Mouse (Mus musculus) E14TG2a.4 (cell line): ENCODE measurements around the gene Uggt2.
A peak's percentile ranks its signal among the peaks of the same experiment; 100 is the strongest.

Experiments used
- H3K27me3 ChIP-seq: 2 replicates; pipeline ENCODE4 v1.6.1; 2014; ENCODE audit warnings: low read length, control low read depth; ENCODE audit not compliant: insufficient read depth
- H3K36me3 ChIP-seq: 2 replicates; pipeline ENCODE4 v1.6.1; 2014; ENCODE audit warnings: low read length, control low read depth; ENCODE audit not compliant: insufficient read depth
- H3K4me1 ChIP-seq: replicated peaks from 2 replicates; pipeline ENCODE4 v1.6.1; 2014; ENCODE audit warnings: low read depth, low read length, control low read depth
- H3K4me3 ChIP-seq: replicated peaks from 2 replicates; pipeline ENCODE4 v1.5.1; 2014; ENCODE audit warnings: mild to moderate bottlenecking, low read length
- H3K9me3 ChIP-seq: 2 replicates; pipeline ENCODE4 v1.6.1; 2014; ENCODE audit warnings: low read length, control low read depth
- CTCF ChIP-seq: conservative IDR thresholded peaks from 2 replicates; pipeline ENCODE4 v1.5.1; 2014; ENCODE audit warnings: low read length
- NANOG ChIP-seq: IDR thresholded peaks from 2 replicates; pipeline ENCODE4 v1.6.1; 2014; ENCODE audit warnings: borderline replicate concordance, low read length, mixed read lengths
- POU5F1 ChIP-seq: IDR thresholded peaks from 2 replicates; pipeline ENCODE4 v1.6.1; 2014; ENCODE audit warnings: low read length, borderline replicate concordance

Gene Uggt2

GRCm38 (mm10) chr14:119052969-119053368, 46.3 kb downstream of the Uggt2 start:
- 0 out of 2 replicates have a peak, but pooled peaks cover 6% of the 10 kb centered on the region for H3K4me1 ChIP-seq
- no peak overlapping the region for H3K4me3 ChIP-seq
- peaks cover 4% of the 10 kb centered on the region; the same call in 1 of the 2 replicates for H3K9me3 ChIP-seq
- H3K27me3 ChIP-seq, result no peaks in the 10 kb centered on the region
- no peaks in the 10 kb centered on the region for H3K36me3 ChIP-seq
- no peak for TF ChIP-seq CTCF
- TF ChIP-seq NANOG, result peak; percentile 66; the same call in 1 of the 2 replicates
- TF ChIP-seq POU5F1, result no peak

GRCm38 (mm10) chr14:119052361-119052760, 46.9 kb downstream of the Uggt2 start:
- Histone ChIP-seq H3K36me3 (no peaks in the 10 kb centered on the region), H3K9me3 (peaks cover 4% of the 10 kb centered on the region; the same call in 1 of the 2 replicates)
- no peak for TF ChIP-seq NANOG
- TF ChIP-seq POU5F1, result no peak
- no peak for TF ChIP-seq CTCF

GRCm38 (mm10) chr14:119043765-119044164, 55.5 kb downstream of the Uggt2 start:
- TF ChIP-seq POU5F1, result no peak
- TF ChIP-seq NANOG, result no peak
- TF ChIP-seq CTCF, result no peak
- H3K27me3 ChIP-seq, result no peaks in the 10 kb centered on the region
- no peaks in the 10 kb centered on the region for H3K36me3 ChIP-seq
- no peak overlapping the region for H3K4me3 ChIP-seq
- no peaks in the 10 kb centered on the region for H3K9me3 ChIP-seq
- no peaks in the 10 kb centered on the region for H3K4me1 ChIP-seq

More at GRCm38 (mm10) chr14:119052361-119052760, 46.9 kb downstream of the Uggt2 start:
- no peaks in the 10 kb centered on the region for H3K27me3 ChIP-seq
- 0 out of 2 replicates have a peak, but pooled peaks cover 6% of the 10 kb centered on the region for H3K4me1 ChIP-seq
- no peak overlapping the region for H3K4me3 ChIP-seq

- Histone ChIP-seq H3K4me3 (no peak overlapping the region), H3K27me3 (no peaks in the 10 kb centered on the region), H3K9me3 (peaks cover 7% of the 10 kb centered on the region), H3K4me1 (no peaks in the 10 kb centered on the region), H3K36me3 (no peaks in the 10 kb centered on the region)
- TF ChIP-seq NANOG (no peak), CTCF (peak; percentile 53), POU5F1 (no peak)
These were observed 59.0 kb downstream of the Uggt2 start for GRCm38 (mm10) chr14:119040253-119040652.

- no peak for TF ChIP-seq NANOG
- TF ChIP-seq POU5F1, result no peak
- TF ChIP-seq CTCF, result no peak
- Histone ChIP-seq H3K27me3 (no peaks in the 10 kb centered on the region), H3K9me3 (peaks cover 7% of the 10 kb centered on the region)
These were observed 61.5 kb downstream of the Uggt2 start for GRCm38 (mm10) chr14:119037755-119038154.

GRCm38 (mm10) chr14:119037076-119037683, 62.0 kb downstream of the Uggt2 start:
- H3K27me3 ChIP-seq, result no peaks in the 10 kb centered on the region

More at GRCm38 (mm10) chr14:119037755-119038154, 61.5 kb downstream of the Uggt2 start:
- Histone ChIP-seq H3K4me1 (no peaks in the 10 kb centered on the region), H3K4me3 (no peak overlapping the region), H3K36me3 (no peaks in the 10 kb centered on the region)

GRCm38 (mm10) chr14:119027675-119028253, 71.5 kb downstream of the Uggt2 start:
- no peaks in the 10 kb centered on the region for H3K4me1 ChIP-seq
- TF ChIP-seq CTCF (no peak), NANOG (no peak), POU5F1 (no peak)
- H3K4me3 ChIP-seq, result no peak overlapping the region
- no peaks in the 10 kb centered on the region for H3K27me3 ChIP-seq
- no peaks in the 10 kb centered on the region for H3K36me3 ChIP-seq
- peaks cover 8% of the 10 kb centered on the region for H3K9me3 ChIP-seq

More at GRCm38 (mm10) chr14:119037076-119037683, 62.0 kb downstream of the Uggt2 start:
- TF ChIP-seq CTCF (no peak), POU5F1 (no peak), NANOG (no peak)
- Histone ChIP-seq H3K4me3 (no peak overlapping the region), H3K36me3 (no peaks in the 10 kb centered on the region), H3K9me3 (peaks cover 7% of the 10 kb centered on the region), H3K4me1 (no peaks in the 10 kb centered on the region)

- Histone ChIP-seq H3K36me3 (no peaks in the 10 kb centered on the region), H3K4me3 (no peak overlapping the region), H3K4me1 (no peaks in the 10 kb centered on the region), H3K27me3 (no peaks in the 10 kb centered on the region), H3K9me3 (peaks cover 8% of the 10 kb centered on the region)
- peak; percentile 58 for TF ChIP-seq CTCF
- TF ChIP-seq NANOG, result no peak
These were observed 72.1 kb downstream of the Uggt2 start for GRCm38 (mm10) chr14:119027130-119027529.

- no peaks in the 10 kb centered on the region for H3K4me1 ChIP-seq
- H3K36me3 ChIP-seq, result no peaks in the 10 kb centered on the region
- TF ChIP-seq CTCF (peak; percentile 45), NANOG (no peak), POU5F1 (no peak)
- no peak overlapping the region for H3K4me3 ChIP-seq
- peaks cover 8% of the 10 kb centered on the region for H3K9me3 ChIP-seq
- no peaks in the 10 kb centered on the region for H3K27me3 ChIP-seq
These were observed 73.3 kb downstream of the Uggt2 start for GRCm38 (mm10) chr14:119025889-119026288.
